Mouse (Mus musculus) C2C12 (cell line): Measurements from ENCODE around the gene Ffar2.

Experiments
- CEBPB ChIP-seq: IDR thresholded peaks from one replicate; pipeline ENCODE4 v1.6.1; 2011; ENCODE audit warnings: low read depth, mild to moderate bottlenecking, control low read depth, moderate library complexity
- CTCF ChIP-seq: IDR thresholded peaks from one replicate; pipeline ENCODE4 v1.5.1; 2011; ENCODE audit not compliant: control insufficient read depth, insufficient read depth, insufficient read length
- FOSL1 ChIP-seq: IDR thresholded peaks from one replicate; pipeline ENCODE4 v1.8.0; 2011; ENCODE audit warnings: mild to moderate bottlenecking, low read length; ENCODE audit not compliant: poor library complexity, insufficient read depth, severe bottlenecking
- MAX ChIP-seq: IDR thresholded peaks from one replicate; pipeline ENCODE4 v1.6.1; 2011; ENCODE audit warnings: mild to moderate bottlenecking, control low read depth
- MYOD1 ChIP-seq: IDR thresholded peaks from one replicate; pipeline ENCODE4 v1.6.1; 2011; ENCODE audit warnings: low read depth; ENCODE audit not compliant: control insufficient read depth, insufficient read length
- MYOG ChIP-seq: IDR thresholded peaks from one replicate; pipeline ENCODE4 v1.6.1; 2011; ENCODE audit not compliant: control insufficient read depth, insufficient read length; ENCODE audit errors: extremely low read depth
- USF1 ChIP-seq: IDR thresholded peaks from one replicate; pipeline ENCODE4 v1.6.1; 2011; ENCODE audit warnings: low read depth, mild to moderate bottlenecking, control low read depth, moderate library complexity

- TF ChIP-seq CTCF (no peak), USF1 (no peak), MAX (no peak), CEBPB (no peak), MYOD1 (no peak), FOSL1 (no peak), MYOG (no peak)
These were observed 22.9 kb downstream of the Ffar2 start for GRCm38 (mm10) chr7:30800653-30801052.
